Mouse (Mus musculus) liver, embryonic 12.5 days (tissue): ENCODE data around the gene Vgf. TPM values are rescaled to one million over a fixed set of nuclear protein-coding genes. Genes with fewer than 3 reads are reported as not detected.

Experiments used
- ATAC-seq: fragments of 200-750 bp; cut with Nextera tagmentation; 2 replicates; pipeline ENCODE4 v1.8.0; 2017; ENCODE audit warnings: moderate number of reproducible peaks, mild to moderate bottlenecking, moderate library complexity
- H3K27ac ChIP-seq: fragments of 300-500 bp; sonication (generic); 2 replicates; pipeline ENCODE4 v1.5.1; 2016; ENCODE audit warnings: mild to moderate bottlenecking
- H3K27me3 ChIP-seq: fragments of 300-500 bp; sonication (generic); replicated peaks from 2 replicates; pipeline ENCODE4 v1.6.1; 2016; ENCODE audit warnings: mild to moderate bottlenecking, moderate library complexity
- H3K36me3 ChIP-seq: fragments of 300-500 bp; sonication (generic); 2 replicates; pipeline ENCODE4 v1.6.1; 2016; ENCODE audit warnings: mild to moderate bottlenecking, moderate library complexity
- H3K4me1 ChIP-seq: fragments of 300-500 bp; sonication (generic); 2 replicates; pipeline ENCODE4 v1.6.1; 2016
- H3K4me2 ChIP-seq: fragments of 300-500 bp; sonication (generic); 2 replicates; pipeline ENCODE4 v1.6.1; 2016; ENCODE audit warnings: mild to moderate bottlenecking, moderate library complexity
- H3K4me3 ChIP-seq: fragments of 300-500 bp; sonication (generic); 2 replicates; pipeline ENCODE4 v1.5.1; 2016; ENCODE audit warnings: mild to moderate bottlenecking, moderate library complexity
- H3K9ac ChIP-seq: fragments of 300-500 bp; sonication (generic); 2 replicates; pipeline ENCODE4 v1.6.1; 2016; ENCODE audit warnings: mild to moderate bottlenecking, moderate library complexity
- H3K9me3 ChIP-seq: fragments of 300-500 bp; sonication (generic); replicated peaks from 2 replicates; pipeline ENCODE4 v1.6.1; 2016; ENCODE audit warnings: mild to moderate bottlenecking, moderate library complexity
- WGBS: fragments of 180-500 bp; shearing (Covaris S2); methylation state at CpG from one replicate; pipeline ENCODE4 v1.1.7; 2016; ENCODE audit not compliant: insufficient replicate concordance; 5-methylcytosine and 5-hydroxymethylcytosine counted together
- polyA plus RNA-seq: library from polyadenylated mRNA; unstranded; fragments of >200 nt; fragmentation: Nextera tagmentation; extraction: Ambion mirVana; gene quantifications from 2 replicates; pipeline ENCODE4 v1.2.1, GENCODE M21; 2016

Gene Vgf
- polyA plus RNA-seq, 1 experiment from 2014 or later, result not detected

- ATAC-seq, result no peak
- peak overlapping the region; percentile 58 for H3K4me3 ChIP-seq
- no peak overlapping the region for H3K9ac ChIP-seq
- H3K27ac ChIP-seq, result no peak overlapping the region
- H3K27me3 ChIP-seq, result peaks cover 71% of the 10 kb centered on the region
- peak overlapping the region; percentile 82 for H3K4me2 ChIP-seq
- peaks cover 46% of the 10 kb centered on the region for H3K4me1 ChIP-seq
- peaks cover 11% of the 10 kb centered on the region for H3K36me3 ChIP-seq
- WGBS, result 2% methylated on average over 78 of the region's 78 CpGs
- no peaks in the 10 kb centered on the region for H3K9me3 ChIP-seq
Observed at GRCm38 (mm10) chr5:137031076-137032032, 5.2 kb downstream of the Vgf start.

GRCm38 (mm10) chr5:137032033-137032421 is 5.8 kb downstream of the Vgf start:
- peaks cover 18% of the 10 kb centered on the region for H3K36me3 ChIP-seq
- peak overlapping the region; percentile 82 for H3K4me2 ChIP-seq
- under 1% methylated on average over 30 of the region's 33 CpGs for WGBS
- peak overlapping the region; percentile 58 for H3K4me3 ChIP-seq
- no peak overlapping the region for H3K27ac ChIP-seq
- H3K27me3 ChIP-seq, result peaks cover 65% of the 10 kb centered on the region
- peaks cover 46% of the 10 kb centered on the region for H3K4me1 ChIP-seq
- no peak for ATAC-seq
- no peaks in the 10 kb centered on the region for H3K9me3 ChIP-seq
- H3K9ac ChIP-seq, result 0 out of 2 replicates have a peak overlapping the region, but pooled peaks have one; percentile 12

GRCm38 (mm10) chr5:137032641-137033074 is 6.5 kb downstream of the Vgf start:
- WGBS, result under 1% methylated on average over 49 of the region's 49 CpGs
- peak overlapping the region; percentile 82 for H3K4me2 ChIP-seq
- peak overlapping the region; percentile 65 for H3K9ac ChIP-seq
- peak overlapping the region; percentile 58 for H3K4me3 ChIP-seq
- H3K27ac ChIP-seq, result peak overlapping the region; percentile 41; the same call in 1 of the 2 replicates
- peaks cover 58% of the 10 kb centered on the region for H3K27me3 ChIP-seq
- peaks cover 46% of the 10 kb centered on the region for H3K4me1 ChIP-seq
- ATAC-seq, result peak; percentile 86
- no peaks in the 10 kb centered on the region for H3K9me3 ChIP-seq
- peaks cover 24% of the 10 kb centered on the region for H3K36me3 ChIP-seq

- no peak for ATAC-seq
- Histone ChIP-seq H3K9ac (no peak overlapping the region), H3K4me3 (no peak overlapping the region), H3K4me2 (no peak overlapping the region), H3K4me1 (peaks cover 24% of the 10 kb centered on the region), H3K9me3 (no peaks in the 10 kb centered on the region), H3K27me3 (peaks cover 23% of the 10 kb centered on the region), H3K36me3 (peaks cover 58% of the 10 kb centered on the region), H3K27ac (no peak overlapping the region)
- WGBS, result 71% methylated on average over 13 of the region's 13 CpGs
Observed at GRCm38 (mm10) chr5:137036211-137036610, 10.0 kb downstream of the Vgf start.

GRCm38 (mm10) chr5:137039453-137039852 is 13.3 kb downstream of the Vgf start:
- Histone ChIP-seq H3K4me2 (no peak overlapping the region), H3K27ac (no peak overlapping the region), H3K4me3 (no peak overlapping the region), H3K36me3 (peaks cover 85% of the 10 kb centered on the region), H3K4me1 (peaks cover under 1% of the 10 kb centered on the region; the same call in 1 of the 2 replicates), H3K27me3 (0 out of 2 replicates have a peak, but pooled peaks cover under 1% of the 10 kb centered on the region), H3K9me3 (no peaks in the 10 kb centered on the region), H3K9ac (no peak overlapping the region)
- WGBS, result 88% methylated on average over 10 of the region's 10 CpGs
- no peak for ATAC-seq

- H3K36me3 ChIP-seq, result peaks cover 73% of the 10 kb centered on the region
Observed at GRCm38 (mm10) chr5:137041442-137041841, 15.2 kb downstream of the Vgf start.

GRCm38 (mm10) chr5:137043997-137044396 is 17.8 kb downstream of the Vgf start:
- ATAC-seq, result no peak
- WGBS, result 90% methylated on average over 7 of the region's 7 CpGs
- Histone ChIP-seq H3K4me3 (no peak overlapping the region), H3K36me3 (peaks cover 48% of the 10 kb centered on the region), H3K9me3 (no peaks in the 10 kb centered on the region), H3K4me1 (peaks cover 22% of the 10 kb centered on the region), H3K9ac (no peak overlapping the region), H3K27me3 (peaks cover 7% of the 10 kb centered on the region), H3K4me2 (no peak overlapping the region), H3K27ac (no peak overlapping the region)

More at GRCm38 (mm10) chr5:137041442-137041841, 15.2 kb downstream of the Vgf start:
- 80% methylated on average over 10 of the region's 10 CpGs for WGBS
- Histone ChIP-seq H3K4me2 (no peak overlapping the region), H3K9ac (no peak overlapping the region), H3K4me3 (no peak overlapping the region), H3K9me3 (no peaks in the 10 kb centered on the region), H3K4me1 (peaks cover 20% of the 10 kb centered on the region), H3K27me3 (no peaks in the 10 kb centered on the region), H3K27ac (0 out of 2 replicates have a peak overlapping the region, but pooled peaks have one; percentile 4)
- no peak for ATAC-seq

GRCm38 (mm10) chr5:137045402-137046323 is 19.5 kb downstream of the Vgf start, which contains the start of gene Ap1s1:
Gene Ap1s1 (minus strand): TSS chr5:137046135.
- peaks cover 31% of the 10 kb centered on the region for H3K36me3 ChIP-seq
- H3K4me3 ChIP-seq, result peak within 1 kb of the TSS; percentile 79
- H3K27me3 ChIP-seq, result peaks cover 17% of the 10 kb centered on the region
- H3K9ac ChIP-seq, result peak within 1 kb of the TSS; percentile 82
- WGBS, result under 1% methylated on average over 48 of the region's 48 CpGs
- no peaks in the 10 kb centered on the region for H3K9me3 ChIP-seq
- peak within 1 kb of the TSS; percentile 69 for H3K27ac ChIP-seq
- H3K4me2 ChIP-seq, result peak within 1 kb of the TSS; percentile 86
- H3K4me1 ChIP-seq, result peaks cover 22% of the 10 kb centered on the region
- peak; percentile 86 for ATAC-seq

GRCm38 (mm10) chr5:137046324-137046718 is 20.1 kb downstream of the Vgf start:
- Histone ChIP-seq H3K36me3 (peaks cover 26% of the 10 kb centered on the region), H3K27me3 (peaks cover 18% of the 10 kb centered on the region), H3K27ac (no peak overlapping the region), H3K9me3 (no peaks in the 10 kb centered on the region), H3K4me1 (peaks cover 22% of the 10 kb centered on the region), H3K4me2 (peak overlapping the region; percentile 86), H3K9ac (no peak overlapping the region), H3K4me3 (peak overlapping the region; percentile 79)
- WGBS, result 24% methylated on average over 5 of the region's 5 CpGs
- ATAC-seq, result no peak

- peaks cover 20% of the 10 kb centered on the region for H3K36me3 ChIP-seq
- peaks cover 22% of the 10 kb centered on the region for H3K4me1 ChIP-seq
- no peak overlapping the region for H3K27ac ChIP-seq
- H3K4me3 ChIP-seq, result no peak overlapping the region
- ATAC-seq, result no peak
- peaks cover 23% of the 10 kb centered on the region for H3K27me3 ChIP-seq
- H3K9me3 ChIP-seq, result no peaks in the 10 kb centered on the region
- no peak overlapping the region for H3K9ac ChIP-seq
- H3K4me2 ChIP-seq, result no peak overlapping the region
Observed at GRCm38 (mm10) chr5:137046991-137047390, 20.8 kb downstream of the Vgf start.

GRCm38 (mm10) chr5:137051125-137051524 is 24.9 kb downstream of the Vgf start:
- no peak overlapping the region for H3K4me2 ChIP-seq
- 55% methylated on average over 6 of the region's 6 CpGs for WGBS
- H3K4me3 ChIP-seq, result no peak overlapping the region
- peaks cover 6% of the 10 kb centered on the region for H3K4me1 ChIP-seq
- H3K36me3 ChIP-seq, result no peaks in the 10 kb centered on the region
- no peak for ATAC-seq
- H3K27me3 ChIP-seq, result peaks cover 27% of the 10 kb centered on the region
- no peak overlapping the region for H3K9ac ChIP-seq
- no peak overlapping the region for H3K27ac ChIP-seq
- no peaks in the 10 kb centered on the region for H3K9me3 ChIP-seq
